Mouse (Mus musculus) cortical plate, adult 2 months (tissue): ENCODE results near the gene Plch1. TPM values are rescaled to one million over a fixed set of nuclear protein-coding genes. Genes with fewer than 3 reads are reported as not detected.

ENCODE experiments used
- H3K27ac ChIP-seq: fragments of 200-500 bp; 2 replicates; pipeline ENCODE4 v1.5.1; 2012; ENCODE audit warnings: low read length, control low read depth, inconsistent platforms; ENCODE audit not compliant: insufficient read depth
- H3K4me1 ChIP-seq: fragments of 200-500 bp; 2 replicates; pipeline ENCODE4 v1.6.1; 2011; ENCODE audit warnings: low read length; ENCODE audit not compliant: control insufficient read depth, insufficient read depth
- H3K4me3 ChIP-seq: fragments of 200-500 bp; 2 replicates; pipeline ENCODE4 v1.5.1; 2011; ENCODE audit warnings: mild to moderate bottlenecking, low read length, control low read depth; ENCODE audit not compliant: insufficient read depth
- CTCF ChIP-seq: fragments of 200-500 bp; IDR thresholded peaks from 2 replicates; pipeline ENCODE4 v1.5.1; 2011; ENCODE audit warnings: mild to moderate bottlenecking, control low read depth, low read length; ENCODE audit not compliant: insufficient read depth; ENCODE audit errors: extremely low read depth
- POLR2A ChIP-seq: fragments of 200-500 bp; IDR thresholded peaks from 2 replicates; pipeline ENCODE4 v1.6.1; 2011; ENCODE audit warnings: mild to moderate bottlenecking, low read length, control low read depth; ENCODE audit not compliant: insufficient read depth; ENCODE audit errors: extremely low read depth
- polyA plus RNA-seq: library from polyadenylated mRNA; depleted of rRNA; stranded (reverse); fragments of >200 nt; gene quantifications from 2 replicates; pipeline ENCODE4 v1.2.3, GENCODE M21; 2012; rRNA removed

Gene Plch1
- 5.0 TPM in 2 replicates for polyA plus RNA-seq

DNA sequence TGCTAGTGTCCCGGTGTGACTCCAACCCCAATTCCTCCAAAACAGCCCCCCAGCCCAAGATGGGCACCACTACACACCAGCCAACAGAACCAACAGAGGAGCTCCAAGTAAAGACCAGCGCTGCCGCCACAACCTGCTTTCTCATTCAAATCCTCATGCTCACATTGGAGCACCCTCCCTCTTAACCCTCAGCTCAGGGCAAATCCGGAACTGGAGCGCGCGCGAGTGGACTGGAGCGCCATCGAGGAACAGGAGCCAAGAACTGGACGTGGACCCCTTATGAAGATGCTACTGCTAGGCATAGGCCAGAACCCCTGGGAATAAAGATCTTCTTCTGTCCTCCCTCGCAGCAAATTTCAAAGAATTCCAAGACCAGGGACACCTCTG, at the start of gene Plch1:
Plch1 (minus strand) TSS at position 164 of the 387 bp plus-strand sequence.
- Histone ChIP-seq H3K27ac (no peak within 1 kb of the TSS), H3K4me3 (peak within 1 kb of the TSS; percentile 58), H3K4me1 (no peaks in the 10 kb centered on the region)
- TF ChIP-seq CTCF (no peak), POLR2A (no peak)

DNA sequence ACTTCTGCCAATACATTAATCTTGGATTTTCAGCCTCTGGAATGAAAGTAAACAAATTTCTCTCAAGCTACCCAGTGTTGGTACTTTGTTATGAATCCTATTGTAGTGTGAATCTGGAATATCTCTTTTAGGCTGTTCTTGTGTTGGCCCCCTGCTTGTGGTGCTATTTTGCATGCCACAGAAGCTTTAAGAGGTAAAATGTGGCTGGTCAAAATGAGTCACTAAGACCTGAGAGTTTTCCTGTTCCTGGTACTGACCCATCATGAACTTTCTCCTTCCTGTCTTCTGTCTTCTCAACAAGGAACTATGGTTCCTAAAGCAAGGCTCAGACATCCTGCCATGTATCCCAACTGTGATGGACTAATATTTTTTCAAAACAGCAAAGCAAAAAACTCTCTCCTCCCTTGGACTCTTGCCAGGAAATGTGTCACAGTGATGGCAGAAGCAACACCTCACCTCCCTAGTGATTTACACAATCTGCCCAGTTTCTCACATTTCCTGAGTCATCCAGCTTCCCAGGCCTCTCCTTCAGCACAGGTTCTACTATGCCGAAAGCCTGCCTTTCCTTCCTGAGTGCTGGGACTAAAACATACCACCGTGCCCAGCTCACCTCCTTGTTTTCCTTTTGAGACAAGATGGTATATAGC, 42.1 kb upstream of the Plch1 start:
- H3K4me1 ChIP-seq = no peaks in the 10 kb centered on the region
- H3K27ac ChIP-seq = no peak overlapping the region
- no peak overlapping the region for H3K4me3 ChIP-seq
- TF ChIP-seq CTCF (no peak), POLR2A (no peak)

DNA sequence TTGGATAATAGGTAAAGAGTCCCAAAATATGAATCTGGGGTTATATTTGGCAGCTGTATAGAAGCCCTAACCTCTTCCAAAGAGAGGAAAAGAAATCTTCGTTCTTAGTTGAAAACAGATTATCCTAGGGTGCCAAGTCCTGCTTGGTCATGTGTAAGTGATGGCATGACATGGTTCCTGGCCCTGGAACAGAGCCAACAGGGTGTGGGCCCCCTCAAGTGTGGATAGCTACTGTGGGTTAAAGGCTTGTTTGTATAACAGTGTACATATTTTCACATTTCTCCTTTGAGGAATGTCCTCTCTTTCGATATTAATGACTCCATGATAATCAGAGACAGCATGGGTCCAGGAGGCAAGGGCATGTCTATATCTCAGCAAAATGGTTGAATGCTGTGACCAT, 39.7 kb upstream of the Plch1 start:
- Histone ChIP-seq H3K27ac (no peak overlapping the region), H3K4me3 (no peak overlapping the region), H3K4me1 (no peaks in the 10 kb centered on the region)
- TF ChIP-seq POLR2A (no peak), CTCF (no peak)

DNA sequence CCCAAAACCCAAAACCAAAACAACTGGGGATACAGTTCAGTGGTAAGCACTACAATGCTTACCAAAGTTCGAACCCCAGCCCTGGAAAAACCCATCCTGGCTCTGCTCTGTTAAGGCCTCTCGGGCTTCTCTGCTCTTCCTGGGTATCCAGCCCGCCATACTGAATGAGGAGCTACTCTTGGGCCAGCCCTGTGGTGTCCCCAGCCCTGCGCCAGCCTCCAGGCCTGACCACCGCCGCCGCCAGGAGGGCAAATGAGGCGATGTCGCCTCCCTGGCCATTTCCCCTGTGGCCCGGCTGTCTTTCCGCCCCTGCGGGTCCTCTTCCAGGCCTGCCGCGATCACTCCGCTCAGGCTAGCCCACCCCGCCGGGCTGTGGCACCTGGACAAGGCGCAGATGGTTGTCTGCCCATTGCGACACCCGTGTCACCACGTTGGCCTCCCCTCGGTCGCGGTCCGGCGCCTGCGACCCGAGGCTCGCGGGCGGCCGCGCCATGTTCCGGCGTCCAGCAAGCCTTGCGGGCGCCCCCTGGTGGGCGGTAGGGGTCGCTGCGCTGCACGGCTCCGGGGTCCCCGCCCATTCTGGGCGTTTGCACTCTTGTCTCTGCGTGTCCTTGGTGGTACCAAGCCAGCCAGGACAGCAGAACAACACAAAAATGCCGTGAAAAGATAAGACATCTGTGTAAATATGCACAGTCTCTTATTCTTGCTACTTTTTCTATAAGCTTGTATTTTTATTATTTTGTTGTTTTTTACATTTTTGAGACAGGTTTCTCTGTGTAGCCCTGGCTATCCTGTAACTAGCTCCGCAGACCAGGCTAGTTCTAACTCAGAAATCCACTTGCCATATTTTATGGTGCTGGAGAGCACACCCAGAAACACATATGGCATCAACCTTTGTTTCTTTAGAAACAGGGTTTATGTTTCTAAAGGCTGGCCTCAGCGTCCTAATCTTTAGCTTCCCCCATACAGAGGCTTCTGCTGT, 29.9 kb upstream of the Plch1 start, which contains the start of gene E130311K13Rik:
E130311K13Rik (minus strand) TSS at position 595 of the 982 bp plus-strand sequence.
- Histone ChIP-seq H3K27ac (peak within 1 kb of the TSS; percentile 97), H3K4me3 (peak within 1 kb of the TSS; percentile 81), H3K4me1 (no peaks in the 10 kb centered on the region)
- TF ChIP-seq CTCF (peak; percentile 38; the same call in 1 of the 2 replicates), POLR2A (0 out of 2 replicates have a peak, but pooled peaks have one; percentile 30)

DNA sequence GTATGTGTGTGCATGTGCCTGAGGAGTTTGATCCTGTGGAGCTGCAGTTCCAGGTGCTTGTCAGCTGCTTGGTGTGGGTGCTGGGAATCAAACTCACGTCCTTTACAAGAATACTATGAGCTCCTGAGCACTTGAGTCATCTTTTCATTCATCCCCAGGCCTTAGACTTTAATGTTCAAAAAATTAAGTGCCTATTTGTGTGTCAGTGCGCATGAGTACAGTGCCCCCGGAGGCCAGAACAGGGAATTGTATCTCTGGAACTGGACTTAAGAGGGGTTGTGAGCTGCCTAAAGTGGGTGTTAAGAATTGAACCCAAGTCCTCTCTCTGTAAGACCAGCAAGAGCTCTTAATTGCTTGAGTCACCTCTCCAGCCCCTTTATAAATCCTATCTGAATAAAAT, 20.4 kb upstream of the Plch1 start:
- no peak for TF ChIP-seq POLR2A
- peak; percentile 38 for TF ChIP-seq CTCF
- H3K4me3 ChIP-seq = no peak overlapping the region
- H3K27ac ChIP-seq = no peak overlapping the region
- no peaks in the 10 kb centered on the region for H3K4me1 ChIP-seq

DNA sequence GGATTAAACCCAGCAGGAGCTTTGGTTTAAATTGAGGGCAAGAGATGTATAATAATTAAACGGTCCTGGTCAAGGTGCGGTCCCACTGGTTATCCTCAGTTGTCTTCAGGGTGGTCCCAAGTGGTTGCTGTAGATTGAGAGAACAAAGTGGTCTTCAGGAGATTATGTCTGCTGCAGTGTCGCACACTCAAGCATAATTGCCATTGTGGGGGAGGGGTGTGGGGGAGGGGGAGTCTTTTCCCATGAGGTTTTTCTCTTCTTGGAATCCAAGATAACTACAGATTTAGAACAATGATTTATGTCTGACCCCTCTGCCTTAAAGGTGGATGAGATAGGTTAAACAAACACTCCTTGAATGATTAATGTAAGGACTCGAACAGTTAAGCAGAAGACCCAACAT, 11.0 kb upstream of the Plch1 start:
- no peak for TF ChIP-seq POLR2A
- no peak for TF ChIP-seq CTCF
- Histone ChIP-seq H3K4me1 (no peaks in the 10 kb centered on the region), H3K27ac (no peak overlapping the region), H3K4me3 (no peak overlapping the region)

DNA sequence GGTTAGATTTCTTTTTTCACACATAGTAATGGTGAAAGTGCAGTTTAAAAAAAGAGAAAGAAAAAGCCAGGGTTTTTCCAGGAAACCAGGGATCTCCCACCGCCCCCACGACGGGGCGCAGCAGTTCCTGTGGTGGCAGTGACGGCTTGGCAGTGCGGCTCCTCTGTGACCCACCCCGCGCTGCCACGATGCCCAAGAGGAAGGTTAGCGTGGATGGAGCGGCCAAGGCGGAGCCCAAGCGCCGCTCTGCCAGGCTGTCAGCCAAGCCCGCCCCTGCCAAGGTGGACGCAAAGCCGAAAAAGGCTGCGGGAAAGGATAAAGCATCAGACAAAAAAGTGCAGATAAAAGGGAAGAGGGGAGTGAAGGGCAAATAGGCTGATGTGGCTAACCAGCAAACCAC, 6.0 kb upstream of the Plch1 start:
- Histone ChIP-seq H3K4me1 (no peaks in the 10 kb centered on the region), H3K4me3 (0 out of 2 replicates have a peak overlapping the region, but pooled peaks have one; percentile 12), H3K27ac (no peak overlapping the region)
- no peak for TF ChIP-seq CTCF
- TF ChIP-seq POLR2A = no peak

DNA sequence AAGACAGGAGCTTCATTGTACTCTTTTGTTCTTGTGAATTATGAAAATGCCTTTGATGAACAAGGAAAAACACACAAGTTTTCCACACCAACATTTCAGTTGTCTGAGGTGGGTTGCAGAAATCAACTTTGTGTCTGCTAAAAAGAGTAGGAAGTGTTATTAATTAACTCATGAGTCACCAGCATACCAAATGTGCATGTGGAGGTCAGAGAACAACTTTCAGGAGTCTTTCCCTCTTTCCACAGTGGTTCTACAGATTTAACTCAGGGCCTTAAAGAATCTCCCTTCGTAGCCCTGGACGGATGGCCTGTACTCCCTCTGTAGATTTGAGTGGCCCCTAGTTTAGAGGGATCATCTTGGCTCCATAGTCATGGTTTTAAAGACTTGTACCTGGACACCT, 4.9 kb upstream of the Plch1 start:
- H3K27ac ChIP-seq = no peak overlapping the region
- TF ChIP-seq POLR2A (no peak), CTCF (no peak)
- no peaks in the 10 kb centered on the region for H3K4me1 ChIP-seq
- H3K4me3 ChIP-seq = no peak overlapping the region

DNA sequence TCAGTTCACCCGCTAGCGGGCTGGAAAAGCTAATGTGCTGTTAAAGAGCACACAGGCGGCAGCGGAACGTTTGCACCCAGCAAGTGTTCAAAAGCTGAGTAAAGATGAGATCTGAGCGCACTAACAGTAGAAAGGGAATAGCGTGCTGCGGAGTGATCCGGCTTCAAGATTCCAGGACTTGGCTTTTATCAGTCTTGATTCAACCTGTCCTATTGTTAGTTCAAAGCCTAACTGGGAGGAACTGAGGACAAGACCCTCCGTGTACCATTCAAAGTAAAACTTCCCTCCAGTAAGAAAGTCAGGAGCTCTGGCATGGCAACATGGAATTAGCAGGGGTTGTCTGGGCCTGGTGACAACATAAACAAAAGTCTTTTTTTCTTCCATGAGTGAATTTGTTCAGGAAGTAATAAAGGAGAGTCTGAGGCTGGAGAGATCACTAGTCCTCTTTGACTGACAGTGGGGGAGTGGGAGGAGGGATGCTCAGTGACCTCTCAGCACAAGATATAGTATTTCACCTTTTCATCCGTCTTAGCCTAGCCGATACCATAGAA, 824 bp upstream of the Plch1 start:
- H3K4me3 ChIP-seq = peak overlapping the region; percentile 58; the same call in 1 of the 2 replicates
- no peaks in the 10 kb centered on the region for H3K4me1 ChIP-seq
- no peak overlapping the region for H3K27ac ChIP-seq
- TF ChIP-seq POLR2A (no peak), CTCF (no peak)
